In genomic region chr2:26494396-26494795, GRCm38 (mm10) we compare ENCODE assay signal across 8 mouse cellular contexts. TPM values are rescaled to one million over a fixed set of nuclear protein-coding genes. Genes with fewer than 3 reads are reported as not detected.
DNase-seq lines count a peak whose midpoint lies in the region; ATAC-seq and TF ChIP-seq lines count a peak whose summit lies in the region.

No protein-coding gene starts in this region.

- H3K4me2 ChIP-seq in kidney, embryonic 16.5 days (replicated peaks; ENCODE audit: low read depth, low read length), result peak overlapping the region; percentile 36; the same call in 1 of the 2 replicates
- H3K4me2 ChIP-seq in embryonic facial prominence, embryonic 12.5 days (replicated peaks), result peak overlapping the region; percentile 21
- 0 out of 2 replicates have a peak overlapping the region, but pooled peaks have one; percentile 22 for H3K4me2 ChIP-seq in hindbrain, postnatal 0 days (ENCODE audit: low read depth, low read length)
- peak overlapping the region; percentile 81 for H3K4me2 ChIP-seq in neural tube, embryonic 12.5 days (replicated peaks)

- peaks cover 98% of the 10 kb centered on the region for H3K4me1 ChIP-seq in kidney, embryonic 16.5 days (ENCODE audit: insufficient read depth, low read length)
- H3K4me1 ChIP-seq in embryonic facial prominence, embryonic 12.5 days, result peaks cover 86% of the 10 kb centered on the region
- peaks cover 52% of the 10 kb centered on the region for H3K4me1 ChIP-seq in hindbrain, postnatal 0 days (ENCODE audit: insufficient read depth, low read length)
- peaks cover 100% of the 10 kb centered on the region for H3K4me1 ChIP-seq in neural tube, embryonic 12.5 days

- H3K27ac ChIP-seq in kidney, embryonic 16.5 days (ENCODE audit: low read length), result peak overlapping the region; percentile 86
- H3K27ac ChIP-seq in embryonic facial prominence, embryonic 12.5 days, result peak overlapping the region; percentile 84
- peak overlapping the region; percentile 72 for H3K27ac ChIP-seq in hindbrain, postnatal 0 days
- H3K27ac ChIP-seq in neural tube, embryonic 12.5 days, result peak overlapping the region; percentile 68

- ATAC-seq in kidney, embryonic 16.5 days (ENCODE audit: low FRiP score, low TSS enrichment), result no peak
- no peak for ATAC-seq in embryonic facial prominence, embryonic 12.5 days (ENCODE audit: insufficient number of reproducible peaks, insufficient read depth, low FRiP score, low TSS enrichment)
- ATAC-seq in hindbrain, postnatal 0 days, result no peak
- ATAC-seq in neural tube, embryonic 12.5 days (ENCODE audit: low FRiP score, low read depth), result no peak

- peaks cover 9% of the 10 kb centered on the region; the same call in 1 of the 2 replicates for H3K36me3 ChIP-seq in kidney, embryonic 16.5 days (ENCODE audit: insufficient read depth, low read length)
- H3K36me3 ChIP-seq in embryonic facial prominence, embryonic 12.5 days, result no peaks in the 10 kb centered on the region
- H3K36me3 ChIP-seq in hindbrain, postnatal 0 days (ENCODE audit: insufficient read depth, low read length), result no peaks in the 10 kb centered on the region
- peaks cover 11% of the 10 kb centered on the region; the same call in 1 of the 2 replicates for H3K36me3 ChIP-seq in neural tube, embryonic 12.5 days

- intact Hi-C loops in left cerebral cortex, postnatal 14 days (cut with DNase I), result no loop called here

- WGBS in kidney, embryonic 16.5 days, result 13% methylated on average over 7 of the region's 7 CpGs
- 18% methylated on average over 7 of the region's 7 CpGs for WGBS in embryonic facial prominence, embryonic 12.5 days
- 50% methylated on average over 7 of the region's 7 CpGs for WGBS in hindbrain, postnatal 0 days
- WGBS in neural tube, embryonic 12.5 days, result 54% methylated on average over 7 of the region's 7 CpGs

- TF ChIP-seq CTCF in hindbrain, postnatal 0 days (IDR thresholded peaks at IDR 0.05; ENCODE audit: low read depth), result no peak

- DNase-seq in kidney, postnatal 10 days, result no peak
- no peak for DNase-seq in hindbrain, postnatal 0 days (ENCODE audit: low spot score)
- no peak for DNase-seq in T-cell, adult 2 months (ENCODE audit: low spot score)
- no peak for DNase-seq in left cerebral cortex, postnatal 14 days (ENCODE audit: low spot score in 2 of 2)
- no peak for DNase-seq in gastrocnemius, postnatal 4 days (ENCODE audit: low spot score in 2 of 2)

- no peaks in the 10 kb centered on the region for H3K27me3 ChIP-seq in kidney, embryonic 16.5 days (ENCODE audit: insufficient read depth, low read length)
- no peaks in the 10 kb centered on the region for H3K27me3 ChIP-seq in embryonic facial prominence, embryonic 12.5 days
- no peaks in the 10 kb centered on the region for H3K27me3 ChIP-seq in hindbrain, postnatal 0 days (ENCODE audit: insufficient read depth, low read length)
- no peaks in the 10 kb centered on the region for H3K27me3 ChIP-seq in neural tube, embryonic 12.5 days (replicated peaks)

- no peaks in the 10 kb centered on the region for H3K9me3 ChIP-seq in kidney, embryonic 16.5 days (ENCODE audit: low read length)
- no peaks in the 10 kb centered on the region for H3K9me3 ChIP-seq in embryonic facial prominence, embryonic 12.5 days
- no peaks in the 10 kb centered on the region for H3K9me3 ChIP-seq in hindbrain, postnatal 0 days (ENCODE audit: low read length)
- no peaks in the 10 kb centered on the region for H3K9me3 ChIP-seq in neural tube, embryonic 12.5 days

- H3K4me3 ChIP-seq in kidney, embryonic 16.5 days (ENCODE audit: low read length), result peak overlapping the region; percentile 2; the same call in 1 of the 2 replicates
- no peak overlapping the region for H3K4me3 ChIP-seq in embryonic facial prominence, embryonic 12.5 days
- no peak overlapping the region for H3K4me3 ChIP-seq in hindbrain, postnatal 0 days (ENCODE audit: low read length)
- H3K4me3 ChIP-seq in neural tube, embryonic 12.5 days, result no peak overlapping the region

- peak overlapping the region; percentile 43; the same call in 1 of the 2 replicates for H3K9ac ChIP-seq in kidney, embryonic 16.5 days (replicated peaks; ENCODE audit: low read length)
- H3K9ac ChIP-seq in embryonic facial prominence, embryonic 12.5 days, result no peak overlapping the region
- H3K9ac ChIP-seq in hindbrain, postnatal 0 days (replicated peaks; ENCODE audit: low read length), result no peak overlapping the region
- H3K9ac ChIP-seq in neural tube, embryonic 12.5 days, result peak overlapping the region; percentile 29; the same call in 1 of the 2 replicates

RNA-seq across cellular contexts. Expression of gene Notch1, which starts 22.1 kb away (rescaled TPM):
- 23.7 and 27.0 TPM in 2 replicates for polyA plus RNA-seq in kidney, embryonic 16.5 days (2015; fragmentation: Nextera tagmentation; extraction: Ambion mirVana)
- 16.4 and 20.3 TPM in 2 replicates for polyA plus RNA-seq in embryonic facial prominence, embryonic 12.5 days (2016; fragmentation: Nextera tagmentation; extraction: Ambion mirVana)
- total RNA-seq in hindbrain, postnatal 0 days (2014; rRNA removed), result 75.2 and 75.9 TPM in 2 replicates
- 9.2 and 10.0 TPM in 2 replicates for polyA plus RNA-seq in hindbrain, postnatal 0 days (2015; fragmentation: Nextera tagmentation; extraction: Ambion mirVana)
- polyA plus RNA-seq in neural tube, embryonic 12.5 days (2016; fragmentation: Nextera tagmentation; extraction: Ambion mirVana), result 44.7 and 48.2 TPM in 2 replicates
- 10 to 100 TPM; 23.6 to 27.5 TPM for total RNA-seq in left cerebral cortex, postnatal 14 days (2021)
- total RNA-seq in gastrocnemius, postnatal 4 days (2021), result 10 to 100 TPM; 48.4 to 52.9 TPM

RNA-seq across cellular contexts. Expression of gene Sec16a, which starts 49.4 kb away (rescaled TPM):
- polyA plus RNA-seq in kidney, embryonic 16.5 days (2015; fragmentation: Nextera tagmentation; extraction: Ambion mirVana), result 27.6 and 28.6 TPM in 2 replicates
- polyA plus RNA-seq in embryonic facial prominence, embryonic 12.5 days (2016; fragmentation: Nextera tagmentation; extraction: Ambion mirVana), result 26.2 and 28.3 TPM in 2 replicates
- total RNA-seq in hindbrain, postnatal 0 days (2014; rRNA removed), result 60.9 and 89.2 TPM in 2 replicates
- polyA plus RNA-seq in hindbrain, postnatal 0 days (2015; fragmentation: Nextera tagmentation; extraction: Ambion mirVana), result 9.9 and 10.5 TPM in 2 replicates
- polyA plus RNA-seq in neural tube, embryonic 12.5 days (2016; fragmentation: Nextera tagmentation; extraction: Ambion mirVana), result 26.0 and 26.3 TPM in 2 replicates
- total RNA-seq in left cerebral cortex, postnatal 14 days (2021), result 10 to 100 TPM; 42.3 to 45.5 TPM
- total RNA-seq in gastrocnemius, postnatal 4 days (2021), result 10 to 100 TPM; 40.9 to 45.4 TPM

Comparison
In these comparisons a context has a peak if more than half of its experiments do, and no peak if none do; other contexts are left out.
1. H3K4me2 ChIP-seq: peak in every context shown above with its lines; median percentile 81 in neural tube, embryonic 12.5 days; 36 in kidney, embryonic 16.5 days; 22 in hindbrain, postnatal 0 days; 21 in embryonic facial prominence, embryonic 12.5 days.
2. H3K9ac ChIP-seq: peak in kidney, embryonic 16.5 days (single experiment) and neural tube, embryonic 12.5 days (single experiment); none in embryonic facial prominence, embryonic 12.5 days (single experiment) and hindbrain, postnatal 0 days (single experiment).
3. Peak in every context shown above with its lines, with median percentiles within 50 percentile points of each other: H3K27ac ChIP-seq.